In the genomic region with DNA sequence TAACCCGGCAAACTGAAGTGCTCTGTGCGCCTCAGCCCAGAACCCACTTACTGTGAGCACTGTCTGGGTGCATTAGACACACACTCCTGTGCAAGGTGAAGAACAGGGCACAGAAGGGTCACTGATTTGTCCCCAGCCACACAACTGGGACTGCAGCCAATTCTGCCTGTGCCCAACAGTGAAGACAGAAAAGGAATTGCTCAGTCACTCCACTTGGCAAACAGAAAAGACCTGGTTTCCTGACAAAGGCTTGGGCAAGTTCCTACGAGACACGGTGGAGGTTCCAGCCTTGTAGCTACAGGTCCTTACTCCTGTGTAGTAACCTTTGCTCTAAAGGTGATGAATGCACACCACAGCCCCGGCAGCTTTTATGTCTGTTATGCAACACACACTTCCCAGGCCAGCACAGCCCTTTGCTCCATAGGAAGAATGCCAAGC, we compare ENCODE assay signal across 11 mouse cellular contexts. TPM values are rescaled to one million over a fixed set of nuclear protein-coding genes. Genes with fewer than 3 reads are reported as not detected.
A peak's percentile ranks its signal among the peaks of the same experiment; 100 is the strongest.
DNase-seq lines count a peak whose midpoint lies in the region; ATAC-seq and TF ChIP-seq lines count a peak whose summit lies in the region.
"Had no signal": no experiment of that assay in that cellular context is flagged by ENCODE, and none has a peak within 500 bp of the region (broad histone marks: within the 10 kb centered on the region; RNA-seq: fewer than 3 reads in every experiment).

No protein-coding gene starts in this region.

- H3K4me2 ChIP-seq in hindbrain, postnatal 0 days (ENCODE audit: low read depth, low read length), result no peak overlapping the region
- no peak overlapping the region for H3K4me2 ChIP-seq in hindbrain, embryonic 13.5 days
- no peak overlapping the region for H3K4me2 ChIP-seq in intestine, postnatal 0 days (replicated peaks; ENCODE audit: low read depth)
- H3K4me2 ChIP-seq: embryonic facial prominence, embryonic 13.5 days had no signal

- H3K27me3 ChIP-seq in hindbrain, postnatal 0 days (ENCODE audit: insufficient read depth, low read length), result no peaks in the 10 kb centered on the region
- no peaks in the 10 kb centered on the region for H3K27me3 ChIP-seq in hindbrain, embryonic 13.5 days
- H3K27me3 ChIP-seq in intestine, postnatal 0 days (replicated peaks; ENCODE audit: control insufficient read depth, insufficient read depth, low read length), result no peaks in the 10 kb centered on the region
- H3K27me3 ChIP-seq: embryonic facial prominence, embryonic 13.5 days; megakaryocyte, embryonic 14.5 days had no signal

- no peak overlapping the region for H3K4me3 ChIP-seq in hindbrain, postnatal 0 days (ENCODE audit: low read length)
- no peak overlapping the region for H3K4me3 ChIP-seq in hindbrain, embryonic 13.5 days
- H3K4me3 ChIP-seq in intestine, postnatal 0 days (ENCODE audit: low read depth, low read length), result no peak overlapping the region
- H3K4me3 ChIP-seq: embryonic facial prominence, embryonic 13.5 days; megakaryocyte, embryonic 14.5 days had no signal

- DNase-seq in hindbrain, postnatal 0 days (ENCODE audit: low spot score), result peak; percentile 26
- peak; percentile 99 for DNase-seq in fat pad, adult 2 months (ENCODE audit: extremely low read depth, low read depth, low spot score)
- DNase-seq in lung, postnatal 4 days, result peak; percentile 54 to 73
- DNase-seq in c-Kit-positive CD71-positive TER-119-positive erythroid progenitor cells, embryonic 14.5 days (ENCODE audit: low spot score), result no peak
- DNase-seq in thymus, postnatal 14 days, result no peak
- DNase-seq in ovary, adult 18-20 months (ENCODE audit: low spot score), result no peak

- H3K4me1 ChIP-seq in hindbrain, postnatal 0 days (ENCODE audit: insufficient read depth, low read length), result no peaks in the 10 kb centered on the region
- H3K4me1 ChIP-seq in hindbrain, embryonic 13.5 days (replicated peaks), result no peaks in the 10 kb centered on the region
- 0 out of 2 replicates have a peak, but pooled peaks cover 2% of the 10 kb centered on the region for H3K4me1 ChIP-seq in intestine, postnatal 0 days (replicated peaks; ENCODE audit: control insufficient read depth, insufficient read depth, low read length)
- H3K4me1 ChIP-seq: embryonic facial prominence, embryonic 13.5 days had no signal

- TF ChIP-seq CTCF in hindbrain, postnatal 0 days (IDR thresholded peaks at IDR 0.05; ENCODE audit: low read depth), result no peak
- TF ChIP-seq CTCF in intestine, postnatal 0 days (IDR thresholded peaks at IDR 0.05; ENCODE audit: low read depth), result no peak

- no peak for ATAC-seq in hindbrain, postnatal 0 days
- ATAC-seq in hindbrain, embryonic 13.5 days (ENCODE audit: low FRiP score), result no peak
- peak; percentile 92 for ATAC-seq in intestine, postnatal 0 days

- peak overlapping the region; percentile 45 for H3K27ac ChIP-seq in hindbrain, postnatal 0 days
- H3K27ac ChIP-seq in hindbrain, embryonic 13.5 days, result no peak overlapping the region
- peak overlapping the region; percentile 81 for H3K27ac ChIP-seq in intestine, postnatal 0 days (ENCODE audit: low read depth, low read length)
- H3K27ac ChIP-seq: embryonic facial prominence, embryonic 13.5 days had no signal

- 61% methylated on average over 5 of the region's 5 CpGs for WGBS in hindbrain, postnatal 0 days
- WGBS in hindbrain, embryonic 13.5 days, result 83% methylated on average over 5 of the region's 5 CpGs
- WGBS in intestine, postnatal 0 days, result 39% methylated on average over 5 of the region's 5 CpGs

- H3K9me3 ChIP-seq in hindbrain, postnatal 0 days (ENCODE audit: low read length), result no peaks in the 10 kb centered on the region
- no peaks in the 10 kb centered on the region for H3K9me3 ChIP-seq in hindbrain, embryonic 13.5 days
- H3K9me3 ChIP-seq in intestine, postnatal 0 days (ENCODE audit: control insufficient read depth), result no peaks in the 10 kb centered on the region
- H3K9me3 ChIP-seq: embryonic facial prominence, embryonic 13.5 days; G1E; megakaryocyte, embryonic 14.5 days had no signal

- peaks cover 14% of the 10 kb centered on the region; the same call in 1 of the 2 replicates for H3K36me3 ChIP-seq in hindbrain, postnatal 0 days (ENCODE audit: insufficient read depth, low read length)
- peaks cover 50% of the 10 kb centered on the region for H3K36me3 ChIP-seq in hindbrain, embryonic 13.5 days
- peaks cover 46% of the 10 kb centered on the region for H3K36me3 ChIP-seq in intestine, postnatal 0 days (ENCODE audit: control insufficient read depth, insufficient read depth)

- no peak overlapping the region for H3K9ac ChIP-seq in hindbrain, postnatal 0 days (replicated peaks; ENCODE audit: low read length)
- H3K9ac ChIP-seq in hindbrain, embryonic 13.5 days, result no peak overlapping the region
- H3K9ac ChIP-seq in intestine, postnatal 0 days (ENCODE audit: low read depth, low read length), result no peak overlapping the region
- H3K9ac ChIP-seq: embryonic facial prominence, embryonic 13.5 days had no signal

RNA-seq across cellular contexts. Expression of a gene that starts 23.0 kb away (rescaled TPM):
- total RNA-seq in hindbrain, postnatal 0 days (2014; rRNA removed), result 7.1 and 9.7 TPM in 2 replicates
- polyA plus RNA-seq in hindbrain, postnatal 0 days (2015; fragmentation: Nextera tagmentation; extraction: Ambion mirVana), result 9.8 and 10.2 TPM in 2 replicates
- 17.9 and 19.1 TPM in 2 replicates for polyA plus RNA-seq in hindbrain, embryonic 13.5 days (2015; fragmentation: Nextera tagmentation; extraction: Ambion mirVana)
- 0.91 and 1.4 TPM in 2 replicates for polyA plus RNA-seq in intestine, postnatal 0 days (2015; fragmentation: Nextera tagmentation; extraction: Ambion mirVana)

RNA-seq across cellular contexts. Expression of a gene that starts 23.2 kb away (rescaled TPM):
- 67.9 and 80.2 TPM in 2 replicates for total RNA-seq in hindbrain, postnatal 0 days (2014; rRNA removed)
- 39.7 and 40.8 TPM in 2 replicates for polyA plus RNA-seq in hindbrain, postnatal 0 days (2015; fragmentation: Nextera tagmentation; extraction: Ambion mirVana)
- polyA plus RNA-seq in hindbrain, embryonic 13.5 days (2015; fragmentation: Nextera tagmentation; extraction: Ambion mirVana), result 41.0 and 42.3 TPM in 2 replicates
- polyA plus RNA-seq in intestine, postnatal 0 days (2015; fragmentation: Nextera tagmentation; extraction: Ambion mirVana), result 21.5 and 23.2 TPM in 2 replicates

RNA-seq across cellular contexts. Expression of a gene that starts 24.2 kb away (rescaled TPM):
- total RNA-seq in hindbrain, postnatal 0 days (2014; rRNA removed), result 15.6 and 20.8 TPM in 2 replicates
- polyA plus RNA-seq in hindbrain, postnatal 0 days (2015; fragmentation: Nextera tagmentation; extraction: Ambion mirVana), result 13.2 and 13.4 TPM in 2 replicates
- 11.4 and 13.0 TPM in 2 replicates for polyA plus RNA-seq in hindbrain, embryonic 13.5 days (2015; fragmentation: Nextera tagmentation; extraction: Ambion mirVana)
- polyA plus RNA-seq in intestine, postnatal 0 days (2015; fragmentation: Nextera tagmentation; extraction: Ambion mirVana), result 54.4 and 56.5 TPM in 2 replicates

RNA-seq across cellular contexts. Expression of a gene that starts 24.2 kb away (rescaled TPM):
- total RNA-seq in hindbrain, postnatal 0 days (2014; rRNA removed), result 2.2 and 2.4 TPM in 2 replicates
- 2.1 and 2.3 TPM in 2 replicates for polyA plus RNA-seq in hindbrain, postnatal 0 days (2015; fragmentation: Nextera tagmentation; extraction: Ambion mirVana)
- 4.0 TPM in 2 replicates for polyA plus RNA-seq in hindbrain, embryonic 13.5 days (2015; fragmentation: Nextera tagmentation; extraction: Ambion mirVana)
- 0.42 and 0.53 TPM in 2 replicates for polyA plus RNA-seq in intestine, postnatal 0 days (2015; fragmentation: Nextera tagmentation; extraction: Ambion mirVana)

RNA-seq across cellular contexts. Expression of a gene that starts 32.3 kb away (rescaled TPM):
- 3.2 and 7.4 TPM in 2 replicates for total RNA-seq in hindbrain, postnatal 0 days (2014; rRNA removed)
- polyA plus RNA-seq in hindbrain, postnatal 0 days (2015; fragmentation: Nextera tagmentation; extraction: Ambion mirVana), result 20.1 and 21.3 TPM in 2 replicates
- polyA plus RNA-seq in hindbrain, embryonic 13.5 days (2015; fragmentation: Nextera tagmentation; extraction: Ambion mirVana), result 25.7 and 28.5 TPM in 2 replicates
- polyA plus RNA-seq in intestine, postnatal 0 days (2015; fragmentation: Nextera tagmentation; extraction: Ambion mirVana), result 17.4 and 18.7 TPM in 2 replicates

Comparison
In these comparisons a context has a peak if more than half of its experiments do, and no peak if none do; other contexts are left out.
1. DNase-seq: peak in hindbrain, postnatal 0 days (single experiment), fat pad, adult 2 months (single experiment) and lung, postnatal 4 days (2 of 2); none in c-Kit-positive CD71-positive TER-119-positive erythroid progenitor cells, embryonic 14.5 days (single experiment), thymus, postnatal 14 days (single experiment) and ovary, adult 18-20 months (single experiment).